Mouse (Mus musculus): ENCODE measurements around the gene Bcl2l14.

Bcl2l14 gene

GRCm38 (mm10) chr6:134396018-134396417 lies at the start of gene Bcl2l14:
TSS of gene Bcl2l14 (plus strand) at chr6:134396318.
- no peak for DNase-seq (ENCODE audit: low spot score)

GRCm38 (mm10) chr6:134348526-134349067 lies 47.5 kb upstream of the Bcl2l14 start:
- no peak for DNase-seq (ENCODE audit: low spot score)

DNA sequence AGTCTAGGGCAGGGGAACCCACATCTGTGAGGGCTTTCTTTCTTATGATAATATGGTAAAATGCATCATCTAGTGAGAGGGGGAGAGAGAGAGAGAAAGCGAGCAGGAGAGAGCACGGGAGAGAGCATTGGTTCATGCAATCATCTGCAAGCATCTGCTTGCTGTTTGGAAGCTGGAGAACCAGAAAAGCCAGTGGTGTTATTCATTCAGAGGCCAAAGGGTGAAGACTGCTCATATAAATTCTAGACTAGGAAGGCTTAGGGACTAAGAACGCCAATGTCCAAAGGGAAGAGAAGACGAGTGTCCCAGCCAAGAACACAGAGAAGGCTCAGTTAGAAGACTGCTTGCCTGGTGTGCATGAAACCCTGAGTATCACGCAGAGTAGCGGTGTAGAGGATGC lies 43.2 kb upstream of the Bcl2l14 start:
- DNase-seq (ENCODE audit: low spot score): no peak

- DNase-seq (ENCODE audit: low spot score): no peak
Observed at GRCm38 (mm10) chr6:134353751-134354150, 42.4 kb upstream of the Bcl2l14 start.

GRCm38 (mm10) chr6:134357570-134357969 lies 38.5 kb upstream of the Bcl2l14 start:
- DNase-seq (ENCODE audit: low spot score): no peak

- no peak for DNase-seq (ENCODE audit: low spot score)
Observed at GRCm38 (mm10) chr6:134360079-134360478, 36.0 kb upstream of the Bcl2l14 start.

DNA sequence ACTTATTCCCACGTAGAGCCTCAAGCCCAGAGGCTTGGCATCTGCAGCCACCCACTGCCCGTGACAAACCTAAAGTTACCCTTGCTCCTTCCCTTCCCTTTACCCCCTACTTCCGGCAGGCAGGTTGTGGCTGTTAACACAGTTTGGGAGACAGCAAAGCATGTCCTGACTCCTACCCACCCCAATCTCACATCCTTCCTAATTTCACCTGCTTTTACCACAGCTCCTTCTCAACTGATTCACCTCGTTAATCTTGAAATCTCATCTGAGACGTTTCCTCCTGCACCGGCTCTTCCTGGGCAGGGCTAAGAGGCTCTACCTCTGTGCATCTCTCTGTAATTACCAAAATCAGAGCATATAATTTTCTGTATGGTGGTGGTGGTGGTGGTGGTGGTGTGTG lies 31.5 kb upstream of the Bcl2l14 start:
- DNase-seq (ENCODE audit: low spot score): no peak

- DNase-seq (ENCODE audit: low spot score): no peak
Observed at GRCm38 (mm10) chr6:134365952-134366351, 30.2 kb upstream of the Bcl2l14 start.

GRCm38 (mm10) chr6:134366366-134367351 lies 29.5 kb upstream of the Bcl2l14 start:
- no peak for DNase-seq (ENCODE audit: low spot score)

DNA sequence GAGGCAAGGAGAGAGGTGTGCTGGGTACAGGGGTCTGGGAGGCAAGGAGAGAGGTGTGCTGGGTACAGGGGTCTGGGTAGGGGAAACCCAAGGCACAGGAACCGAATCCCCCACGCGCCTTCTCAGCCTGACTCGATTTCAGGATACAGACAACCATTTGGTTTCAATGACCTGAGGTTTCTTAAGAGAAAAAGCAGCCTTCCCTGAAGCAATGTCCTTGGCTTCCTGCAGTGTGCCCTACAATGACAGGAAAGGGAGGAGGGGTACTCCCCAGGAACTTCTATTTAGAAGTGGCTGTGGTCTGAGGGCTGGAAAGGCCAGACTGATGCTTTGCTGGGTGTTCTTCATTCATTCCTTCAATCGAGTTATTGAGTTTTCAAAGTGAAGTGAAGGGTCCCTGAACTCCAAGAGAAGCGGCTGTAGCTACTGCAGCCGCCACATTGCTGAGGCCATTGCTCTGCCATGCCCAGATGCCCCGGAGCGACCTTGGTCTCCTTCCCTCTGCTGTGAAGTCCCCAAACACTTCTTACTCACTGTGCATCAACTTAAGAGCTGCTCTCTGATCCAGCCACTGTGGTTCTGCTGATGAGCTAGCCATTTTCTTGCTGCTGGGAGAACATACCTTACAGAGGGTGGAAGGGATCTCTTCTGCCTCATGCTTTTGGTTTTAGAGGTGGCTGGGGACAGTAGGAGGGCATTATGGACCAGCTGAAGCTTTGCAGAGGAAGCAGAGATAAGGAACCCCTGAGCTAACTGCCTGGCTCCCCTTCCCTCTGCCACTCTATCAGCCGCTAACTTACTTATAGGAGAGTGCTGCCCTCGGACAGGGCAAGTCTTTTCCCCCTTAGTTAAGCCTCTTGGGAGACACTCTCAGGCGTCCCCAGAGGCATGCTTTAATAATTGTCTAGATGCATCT lies 28.5 kb upstream of the Bcl2l14 start:
- DNase-seq (ENCODE audit: low spot score): no peak

DNA sequence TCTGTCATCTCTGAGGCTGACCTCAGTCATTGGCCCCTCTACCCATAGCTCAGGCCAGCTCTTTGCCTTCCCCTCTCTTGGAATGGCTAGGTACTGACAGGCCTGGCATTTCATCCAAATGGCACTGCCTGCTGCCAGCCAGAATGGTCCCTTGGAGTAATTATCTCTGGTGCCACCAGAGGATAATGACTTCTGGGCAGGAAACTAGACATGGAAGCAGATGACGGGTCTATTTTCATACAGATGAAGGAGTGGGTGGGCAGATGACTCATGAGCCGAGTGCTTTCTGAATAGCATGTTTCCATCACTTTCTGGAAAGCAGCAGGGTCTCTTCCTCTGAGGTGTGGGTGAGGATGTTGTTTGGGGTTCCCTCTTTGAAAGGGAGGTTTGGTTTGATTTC lies 23.2 kb upstream of the Bcl2l14 start:
- DNase-seq (ENCODE audit: low spot score): no peak

GRCm38 (mm10) chr6:134377201-134377600 lies 18.9 kb upstream of the Bcl2l14 start:
- DNase-seq (ENCODE audit: low spot score): no peak

- DNase-seq (ENCODE audit: low spot score): no peak
Observed at GRCm38 (mm10) chr6:134377856-134378255, 18.3 kb upstream of the Bcl2l14 start.

- DNase-seq (ENCODE audit: low spot score): no peak
Observed at GRCm38 (mm10) chr6:134381462-134381861, 14.7 kb upstream of the Bcl2l14 start.

- DNase-seq (ENCODE audit: low spot score): no peak
Observed at GRCm38 (mm10) chr6:134385931-134386330, 10.2 kb upstream of the Bcl2l14 start.

DNA sequence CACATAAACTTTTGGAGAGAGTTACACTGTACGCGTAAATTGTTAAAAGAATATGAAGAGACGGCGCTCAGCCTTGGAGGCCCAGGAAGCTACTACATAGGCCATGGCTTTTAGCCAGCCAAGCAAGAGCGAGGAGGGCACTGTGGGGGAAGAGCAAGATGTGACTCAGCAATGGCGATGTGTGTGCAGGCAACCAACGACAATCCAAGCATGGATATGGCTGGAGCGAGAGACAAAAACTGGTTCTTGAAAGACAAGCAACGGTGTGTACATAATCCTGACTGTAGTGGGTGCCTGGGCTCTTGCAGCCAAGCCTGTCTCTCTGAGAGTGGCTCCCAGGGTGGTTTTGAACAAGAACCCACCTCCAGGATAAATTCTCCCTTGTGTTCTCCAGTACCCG lies 8.7 kb upstream of the Bcl2l14 start:
- no peak for DNase-seq (ENCODE audit: low spot score)

GRCm38 (mm10) chr6:134388424-134389110 lies 7.6 kb upstream of the Bcl2l14 start:
- DNase-seq (ENCODE audit: low spot score): no peak

- peak; percentile 74 for DNase-seq (ENCODE audit: low spot score)
Observed at GRCm38 (mm10) chr6:134389248-134389891, 6.7 kb upstream of the Bcl2l14 start.

- DNase-seq (ENCODE audit: low spot score): no peak
Observed at GRCm38 (mm10) chr6:134389917-134390316, 6.2 kb upstream of the Bcl2l14 start.

DNA sequence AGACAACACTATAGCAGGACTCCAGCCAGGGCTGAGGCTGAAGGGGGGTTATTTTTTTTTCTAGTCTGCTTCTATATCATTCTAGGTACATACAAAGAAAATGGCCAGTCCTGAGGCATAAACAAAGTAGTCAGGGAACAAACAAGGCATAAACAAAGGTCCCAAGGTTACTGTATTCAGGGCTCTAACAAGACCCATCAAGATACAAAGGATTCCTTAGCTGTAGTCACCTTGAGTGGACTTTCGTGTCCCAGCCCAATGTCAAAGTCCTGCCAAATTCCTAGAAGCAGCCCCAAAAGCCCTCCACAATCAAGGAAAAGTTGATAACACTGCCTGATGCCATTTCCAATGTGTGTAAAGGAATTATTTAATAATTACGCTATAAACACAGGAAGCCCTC lies 5.3 kb upstream of the Bcl2l14 start:
- DNase-seq (ENCODE audit: low spot score): no peak

Data from ovary, postnatal 36 days (tissue).